Mouse (Mus musculus) NIH3T3 (cell line): Measurements from ENCODE around the gene Alad.
A peak's percentile ranks its signal among the peaks of the same experiment; 100 is the strongest.
"Not testable (repeated sequence)": the region's sequence is repeated elsewhere in the genome, so short reads cannot be mapped to it uniquely, and the experiment has no call there.

ENCODE experiments used
- DNase-seq: peaks from one replicate; pipeline ENCODE4 v3.0.0-alpha.2; 2012; ENCODE audit warnings: low read depth

Gene Alad

GRCm38 (mm10) chr4:62485450-62486161 is 34.1 kb downstream of the Alad start:
- DNase-seq = peak; percentile 37

GRCm38 (mm10) chr4:62484928-62485327 is 34.8 kb downstream of the Alad start:
- no peak for DNase-seq

- no peak for DNase-seq
Observed at GRCm38 (mm10) chr4:62480709-62481605, 38.8 kb downstream of the Alad start.

- no peak for DNase-seq
Observed at GRCm38 (mm10) chr4:62479937-62480708, 39.6 kb downstream of the Alad start, which contains the start of gene Bspry. Gene Bspry (plus strand): TSS chr4:62480053.

GRCm38 (mm10) chr4:62479593-62479936 is 40.2 kb downstream of the Alad start:
- DNase-seq = not testable (repeated sequence)

- DNase-seq = no peak
Observed at GRCm38 (mm10) chr4:62477542-62478244, 42.0 kb downstream of the Alad start.

GRCm38 (mm10) chr4:62475793-62476192 is 43.9 kb downstream of the Alad start:
- DNase-seq = no peak

- no peak for DNase-seq
Observed at GRCm38 (mm10) chr4:62475131-62475530, 44.6 kb downstream of the Alad start.

- no peak for DNase-seq
Observed at GRCm38 (mm10) chr4:62472071-62472470, 47.6 kb downstream of the Alad start.

GRCm38 (mm10) chr4:62470598-62471051 is 49.1 kb downstream of the Alad start, which contains the start of gene Wdr31:
Gene Wdr31 (minus strand): TSS chr4:62470896.
- DNase-seq = peak; percentile 94

- DNase-seq = peak; percentile 22
Observed at GRCm38 (mm10) chr4:62468158-62468557, 51.6 kb downstream of the Alad start.

GRCm38 (mm10) chr4:62463124-62463523 is 56.6 kb downstream of the Alad start:
- no peak for DNase-seq

- DNase-seq = no peak
Observed at GRCm38 (mm10) chr4:62460348-62460747, 59.4 kb downstream of the Alad start.
